Mouse (Mus musculus) CH12.LX (cell line): ENCODE measurements at regions not wholly inside any gene's neighbourhood (a gene's known extent, or its start where the extent isn't known, plus 50 kb on each side); places are given as distances from the start of the nearest gene placed in this dataset.

Experiments used
- CTCF ChIP-seq, 2 experiments: IDR thresholded peaks in 1 of 2; conservative IDR thresholded peaks in 1 of 2; 2 replicates each; pipeline ENCODE4 v1.5.1; 2011 to 2012; ENCODE audit warnings: low read depth in 2 of 2, low read length in 2 of 2, improper control_type of control experiment in 1 of 2, inconsistent platforms in 1 of 2, mild to moderate bottlenecking in 1 of 2, moderate library complexity in 1 of 2
- MAX ChIP-seq: IDR thresholded peaks from 2 replicates; pipeline ENCODE4 v1.6.1; 2011; ENCODE audit warnings: low read length, improper control_type of control experiment
- NRF1 ChIP-seq: IDR thresholded peaks from 2 replicates; pipeline ENCODE4 v1.6.1; 2014; ENCODE audit warnings: low read depth, mild to moderate bottlenecking, inconsistent platforms, low read length, improper control_type of control experiment, moderate library complexity
- POLR2A ChIP-seq: IDR thresholded peaks from 2 replicates; pipeline ENCODE4 v1.6.1; 2011; ENCODE audit warnings: low read depth, mild to moderate bottlenecking, improper control_type of control experiment, low read length
- UBTF ChIP-seq: IDR thresholded peaks from 2 replicates; pipeline ENCODE4 v1.6.1; 2012; ENCODE audit warnings: low read depth, mild to moderate bottlenecking, inconsistent platforms, low read length, improper control_type of control experiment, moderate library complexity

DNA sequence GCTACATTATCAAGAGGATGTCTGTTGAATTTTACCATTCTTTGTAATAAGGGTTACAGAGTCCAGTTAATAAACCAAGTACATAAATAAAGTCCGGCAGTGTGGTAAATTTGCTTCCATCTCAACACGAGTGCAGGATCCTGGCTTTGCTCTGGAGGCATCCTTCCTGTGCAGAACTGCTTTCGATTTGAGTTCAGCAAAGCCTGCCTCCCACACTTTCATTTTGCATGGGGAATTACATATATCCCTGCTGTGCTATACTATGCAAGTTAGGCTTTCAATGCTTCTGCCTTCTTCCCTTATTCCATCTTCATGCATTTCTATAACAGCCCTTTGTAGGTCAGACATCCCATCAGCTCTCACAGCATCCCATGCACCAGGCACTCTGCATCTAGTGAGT, 564.4 kb downstream of the Actr3 start:
- no peak for TF ChIP-seq MAX
- no peak for TF ChIP-seq CTCF (conservative IDR thresholded peaks at IDR 0.05 in 1 of 2, IDR thresholded peaks at IDR 0.05 in 1 of 2; ENCODE audit: low read depth in 2 of 2, low read length in 2 of 2)
- TF ChIP-seq NRF1 = no peak
- TF ChIP-seq UBTF = no peak
- no peak for TF ChIP-seq POLR2A
